Mouse (Mus musculus) hindbrain, embryonic 11.5 days (tissue): ENCODE data around the gene Rcc2. TPM values are rescaled to one million over a fixed set of nuclear protein-coding genes. Genes with fewer than 3 reads are reported as not detected.

Experiments
- ATAC-seq: fragments of 200-750 bp; cut with Nextera tagmentation; 2 replicates; pipeline ENCODE4 v1.8.0; 2017; ENCODE audit warnings: mild to moderate bottlenecking, moderate TSS enrichment, moderate library complexity; ENCODE audit not compliant: low FRiP score
- DNase-seq: peaks from one replicate; pipeline ENCODE4 v3.0.0-alpha.2; 2015; ENCODE audit warnings: low spot score
- H3K27ac ChIP-seq: fragments of 300-500 bp; sonication (generic); 2 replicates; pipeline ENCODE4 v1.5.1; 2014; ENCODE audit warnings: mild to moderate bottlenecking, low read depth, low read length
- H3K27me3 ChIP-seq: fragments of 300-500 bp; sonication (generic); 2 replicates; pipeline ENCODE4 v1.6.1; 2014; ENCODE audit warnings: mild to moderate bottlenecking, low read length, moderate library complexity, mixed read lengths; ENCODE audit not compliant: control insufficient read depth, insufficient read depth
- H3K36me3 ChIP-seq: fragments of 300-500 bp; sonication (generic); 2 replicates; pipeline ENCODE4 v1.6.1; 2014; ENCODE audit warnings: mild to moderate bottlenecking, low read length, moderate library complexity, mixed read lengths; ENCODE audit not compliant: control insufficient read depth, insufficient read depth
- H3K4me1 ChIP-seq: fragments of 300-500 bp; sonication (generic); replicated peaks from 2 replicates; pipeline ENCODE4 v1.6.1; 2014; ENCODE audit warnings: low read length, mixed read lengths; ENCODE audit not compliant: control insufficient read depth, insufficient read depth
- H3K4me2 ChIP-seq: fragments of 300-500 bp; sonication (generic); replicated peaks from 2 replicates; pipeline ENCODE4 v1.6.1; 2014; ENCODE audit warnings: mild to moderate bottlenecking, low read depth, low read length
- H3K4me3 ChIP-seq: fragments of 300-500 bp; sonication (generic); 2 replicates; pipeline ENCODE4 v1.5.1; 2014; ENCODE audit warnings: low read depth, low read length
- H3K9ac ChIP-seq: fragments of 300-500 bp; sonication (generic); 2 replicates; pipeline ENCODE4 v1.6.1; 2014; ENCODE audit warnings: low read depth, low read length
- H3K9me3 ChIP-seq: fragments of 300-500 bp; sonication (generic); 2 replicates; pipeline ENCODE4 v1.6.1; 2016; ENCODE audit warnings: low read length; ENCODE audit not compliant: control insufficient read depth
- WGBS: fragments of 180-500 bp; shearing (Covaris S2); extraction: QIAGEN DNeasy Blood & Tissue Kit; methylation state at CpG from one replicate; pipeline ENCODE4 v1.1.7; 2014; 5-methylcytosine and 5-hydroxymethylcytosine counted together
- polyA plus RNA-seq: library from polyadenylated mRNA; unstranded; fragments of >200 nt; fragmentation: Nextera tagmentation; extraction: Ambion mirVana; gene quantifications from 2 replicates; pipeline ENCODE4 v1.2.1, GENCODE M21; 2014

Rcc2 gene
- polyA plus RNA-seq, 1 experiment from 2014 or later = 44.3 TPM

DNA sequence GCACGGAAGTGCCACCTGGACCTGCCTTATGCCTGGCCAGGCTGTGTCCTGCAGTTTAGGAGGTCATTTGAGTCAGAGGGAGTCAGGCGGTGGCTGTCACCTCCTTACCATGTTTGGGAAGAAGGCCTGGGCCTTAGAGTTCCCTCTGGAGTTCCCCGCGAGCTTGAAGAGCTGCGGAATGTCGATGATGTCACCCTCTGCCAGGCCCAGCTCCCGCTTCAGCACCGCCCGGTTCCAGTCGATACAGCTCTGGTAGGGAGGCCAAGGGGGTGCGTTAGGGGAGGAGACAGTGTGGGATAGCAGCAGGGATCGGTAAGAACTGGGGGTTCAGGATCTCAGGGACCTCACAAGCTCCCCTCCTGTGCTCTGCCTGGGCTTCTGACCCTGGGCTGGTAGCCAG, 47.6 kb downstream of the Rcc2 start:
- 28% methylated on average over 12 of the region's 12 CpGs for WGBS
- Histone ChIP-seq H3K27ac (no peak overlapping the region), H3K36me3 (no peaks in the 10 kb centered on the region), H3K4me3 (no peak overlapping the region), H3K9me3 (no peaks in the 10 kb centered on the region), H3K9ac (no peak overlapping the region), H3K27me3 (no peaks in the 10 kb centered on the region; the same call in 1 of the 2 replicates), H3K4me2 (no peak overlapping the region), H3K4me1 (no peaks in the 10 kb centered on the region)
- no peak for DNase-seq
- no peak for ATAC-seq

DNA sequence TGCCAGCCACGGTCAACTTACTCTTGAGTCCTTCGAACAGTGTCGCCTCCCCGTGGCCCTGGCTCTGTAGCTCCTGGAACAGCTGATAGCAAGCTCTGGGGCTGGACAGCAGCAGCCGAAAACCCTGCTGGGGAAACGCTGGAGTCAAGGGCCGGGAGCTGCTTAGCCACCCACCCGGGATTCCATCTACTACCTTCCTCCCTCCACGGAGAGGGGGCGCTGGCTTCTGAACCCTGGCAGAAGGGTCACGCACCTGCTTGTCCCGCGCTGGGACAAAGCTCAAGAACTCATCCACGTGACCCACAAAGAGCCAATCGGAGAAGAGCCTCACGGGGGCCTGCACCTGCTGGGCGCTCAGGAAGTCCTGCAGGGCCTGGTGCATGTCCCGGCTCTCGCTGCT, 50.0 kb downstream of the Rcc2 start:
- Histone ChIP-seq H3K27me3 (no peaks in the 10 kb centered on the region; the same call in 1 of the 2 replicates), H3K4me3 (peak overlapping the region; percentile 15; the same call in 1 of the 2 replicates), H3K27ac (no peak overlapping the region), H3K4me1 (no peaks in the 10 kb centered on the region), H3K9me3 (no peaks in the 10 kb centered on the region), H3K9ac (no peak overlapping the region), H3K4me2 (peak overlapping the region; percentile 29), H3K36me3 (no peaks in the 10 kb centered on the region)
- DNase-seq = peak; percentile 48
- 6% methylated on average over 19 of the region's 19 CpGs for WGBS
- ATAC-seq = peak; percentile 17; the same call in 1 of the 2 replicates

DNA sequence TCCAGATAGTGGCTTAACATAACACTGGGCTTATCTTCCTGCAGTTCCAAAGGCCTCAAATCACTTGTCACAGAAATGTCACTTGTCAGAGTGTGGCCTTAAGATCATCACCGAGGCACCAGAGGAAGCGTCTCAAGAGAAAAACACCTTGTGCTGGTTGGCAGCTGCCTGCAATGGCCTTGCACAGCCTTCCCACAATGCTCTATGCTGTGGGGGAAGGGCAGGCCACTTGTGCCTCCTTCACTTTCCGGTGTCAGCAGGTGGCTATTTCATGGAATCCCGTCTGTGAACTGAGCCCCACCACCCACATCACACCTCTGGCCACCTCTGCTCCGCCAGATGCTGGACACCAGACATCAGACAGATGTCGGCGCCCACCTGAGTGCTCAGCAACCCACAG, 53.0 kb downstream of the Rcc2 start:
- no peak overlapping the region for H3K4me3 ChIP-seq
- no peak overlapping the region for H3K27ac ChIP-seq
- H3K36me3 ChIP-seq = no peaks in the 10 kb centered on the region
- no peaks in the 10 kb centered on the region for H3K27me3 ChIP-seq
- H3K4me1 ChIP-seq = peaks cover 4% of the 10 kb centered on the region; the same call in 1 of the 2 replicates
- no peak overlapping the region for H3K4me2 ChIP-seq
- DNase-seq (no peak), ATAC-seq (no peak)
- no peak overlapping the region for H3K9ac ChIP-seq
- no peaks in the 10 kb centered on the region for H3K9me3 ChIP-seq
- 66% methylated on average over 7 of the region's 7 CpGs for WGBS

DNA sequence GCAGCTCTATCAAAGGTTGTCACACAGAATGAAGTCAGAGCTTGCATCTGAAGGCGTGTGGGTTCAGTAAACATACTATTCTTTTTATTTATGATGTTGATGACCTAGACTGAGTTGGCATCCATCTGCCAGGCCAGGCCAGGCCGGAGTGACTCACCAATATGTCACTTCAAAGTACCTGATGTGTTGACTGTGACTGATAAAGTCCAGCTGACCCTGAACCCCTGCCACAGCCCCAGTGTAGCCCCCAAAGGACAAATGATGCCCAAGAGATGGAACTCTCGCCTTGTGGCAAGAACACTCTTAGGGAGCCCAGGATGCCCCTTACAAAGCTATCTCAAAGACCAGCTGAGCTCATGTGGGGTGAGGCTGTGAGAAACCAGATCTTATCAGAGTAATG, 55.5 kb downstream of the Rcc2 start:
- H3K4me1 ChIP-seq = peaks cover 4% of the 10 kb centered on the region; the same call in 1 of the 2 replicates
- no peak overlapping the region for H3K27ac ChIP-seq
- no peak overlapping the region for H3K4me3 ChIP-seq
- H3K27me3 ChIP-seq = no peaks in the 10 kb centered on the region
- no peak for DNase-seq
- no peak overlapping the region for H3K4me2 ChIP-seq
- H3K9me3 ChIP-seq = no peaks in the 10 kb centered on the region
- ATAC-seq = no peak
- H3K9ac ChIP-seq = no peak overlapping the region
- WGBS = 85% methylated on average over 3 of the region's 3 CpGs
- no peaks in the 10 kb centered on the region for H3K36me3 ChIP-seq

DNA sequence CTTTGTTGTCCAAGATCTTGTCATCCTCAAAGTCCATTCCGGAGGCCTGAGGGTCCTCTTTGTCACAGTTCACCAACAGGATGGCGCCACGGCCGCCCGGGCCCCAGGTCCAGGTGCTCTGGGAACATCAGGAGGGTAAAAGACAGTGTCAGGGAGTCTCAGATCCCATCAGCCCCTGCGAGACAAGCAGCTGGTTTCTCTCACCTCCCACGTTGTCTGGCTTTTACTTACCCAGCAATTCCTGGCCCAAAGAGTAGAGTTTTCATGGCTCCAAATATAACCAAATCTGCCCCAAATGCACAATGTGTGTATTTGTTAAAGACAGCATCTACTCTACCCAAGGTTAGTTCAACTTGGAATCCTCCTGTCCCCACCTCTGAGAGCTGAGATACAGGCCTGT, 61.3 kb downstream of the Rcc2 start:
- Histone ChIP-seq H3K27me3 (no peaks in the 10 kb centered on the region), H3K27ac (no peak overlapping the region), H3K4me2 (no peak overlapping the region), H3K9ac (no peak overlapping the region), H3K4me1 (peaks cover 4% of the 10 kb centered on the region; the same call in 1 of the 2 replicates), H3K4me3 (no peak overlapping the region), H3K9me3 (no peaks in the 10 kb centered on the region), H3K36me3 (no peaks in the 10 kb centered on the region)
- 92% methylated on average over 7 of the region's 7 CpGs for WGBS
- no peak for DNase-seq
- no peak for ATAC-seq

DNA sequence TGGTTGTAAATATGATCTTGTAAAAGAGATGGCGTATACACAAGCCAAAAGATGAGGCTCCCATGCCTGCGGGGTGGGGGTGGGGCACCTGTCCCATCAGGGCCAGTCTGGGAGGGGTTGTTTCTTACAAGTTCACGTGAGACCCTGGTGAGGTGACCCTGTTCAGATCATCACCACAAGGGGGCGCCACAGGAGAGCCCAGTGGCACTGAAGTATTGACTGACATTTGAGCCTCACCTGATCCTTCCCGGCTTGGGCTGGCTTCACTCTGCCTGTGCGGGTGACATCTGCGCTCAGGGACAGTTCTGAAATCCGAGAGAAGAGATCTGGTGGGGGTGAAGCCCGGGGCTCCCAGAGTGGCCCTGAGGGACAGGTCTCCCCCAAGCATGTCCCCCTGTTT, 62.8 kb downstream of the Rcc2 start:
- H3K9ac ChIP-seq = no peak overlapping the region
- no peaks in the 10 kb centered on the region for H3K9me3 ChIP-seq
- H3K27me3 ChIP-seq = no peaks in the 10 kb centered on the region
- H3K4me1 ChIP-seq = peaks cover under 1% of the 10 kb centered on the region; the same call in 1 of the 2 replicates
- WGBS = 14% methylated on average over 9 of the region's 9 CpGs
- H3K36me3 ChIP-seq = no peaks in the 10 kb centered on the region
- H3K4me2 ChIP-seq = no peak overlapping the region
- DNase-seq (peak; percentile 70), ATAC-seq (no peak)
- H3K4me3 ChIP-seq = no peak overlapping the region
- H3K27ac ChIP-seq = no peak overlapping the region

DNA sequence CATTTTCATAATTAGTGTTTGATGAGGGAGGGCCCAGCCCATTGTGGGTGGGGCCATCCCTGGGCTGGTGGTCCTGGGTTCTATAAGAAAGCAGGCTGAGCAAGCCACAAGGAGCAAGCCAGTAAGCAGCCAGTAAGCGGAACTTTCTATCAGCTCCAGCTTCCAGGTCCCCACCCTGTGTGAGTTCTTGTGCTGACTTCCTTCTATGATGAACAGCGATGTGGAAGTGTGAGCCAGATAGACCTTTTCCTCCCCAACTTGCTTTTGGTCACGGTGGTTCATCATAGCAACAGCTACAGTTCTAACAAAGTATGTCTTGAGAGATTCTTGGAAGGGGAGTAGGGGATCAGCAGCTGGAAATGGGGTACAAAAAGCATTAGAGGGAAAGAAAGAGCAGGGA, 65.6 kb downstream of the Rcc2 start:
- H3K9me3 ChIP-seq = no peaks in the 10 kb centered on the region
- DNase-seq = no peak
- WGBS = 87% methylated on average over 3 of the region's 3 CpGs
- no peak overlapping the region for H3K4me3 ChIP-seq
- H3K4me2 ChIP-seq = no peak overlapping the region
- ATAC-seq = no peak
- H3K36me3 ChIP-seq = no peaks in the 10 kb centered on the region
- peaks cover 4% of the 10 kb centered on the region; the same call in 1 of the 2 replicates for H3K4me1 ChIP-seq
- H3K27me3 ChIP-seq = no peaks in the 10 kb centered on the region
- H3K9ac ChIP-seq = no peak overlapping the region
- no peak overlapping the region for H3K27ac ChIP-seq

DNA sequence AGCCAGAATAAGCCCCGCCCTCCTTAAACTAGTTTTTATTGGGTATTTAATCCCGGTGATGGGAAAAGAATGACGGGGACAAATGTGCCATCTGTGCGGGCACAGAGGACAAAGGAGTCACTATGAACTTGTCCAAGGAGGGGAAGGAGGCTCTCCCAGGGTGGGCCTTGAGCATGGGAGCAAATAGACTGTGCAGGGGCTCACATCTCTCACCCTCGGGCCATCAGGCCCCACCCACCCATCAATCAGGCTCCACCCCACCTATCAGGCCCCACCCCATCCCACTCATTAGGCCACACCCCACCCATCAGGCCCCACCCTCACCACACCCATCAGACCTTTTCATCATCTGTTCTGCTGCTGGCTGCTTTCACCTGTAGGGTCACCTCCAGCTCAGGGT, 68.6 kb downstream of the Rcc2 start:
- DNase-seq (no peak), ATAC-seq (no peak)
- H3K36me3 ChIP-seq = no peaks in the 10 kb centered on the region
- H3K4me2 ChIP-seq = no peak overlapping the region
- H3K27ac ChIP-seq = no peak overlapping the region
- H3K9me3 ChIP-seq = no peaks in the 10 kb centered on the region
- H3K4me1 ChIP-seq = peaks cover 4% of the 10 kb centered on the region; the same call in 1 of the 2 replicates
- H3K9ac ChIP-seq = no peak overlapping the region
- H3K27me3 ChIP-seq = no peaks in the 10 kb centered on the region
- WGBS = 81% methylated on average over 5 of the region's 5 CpGs
- H3K4me3 ChIP-seq = no peak overlapping the region

DNA sequence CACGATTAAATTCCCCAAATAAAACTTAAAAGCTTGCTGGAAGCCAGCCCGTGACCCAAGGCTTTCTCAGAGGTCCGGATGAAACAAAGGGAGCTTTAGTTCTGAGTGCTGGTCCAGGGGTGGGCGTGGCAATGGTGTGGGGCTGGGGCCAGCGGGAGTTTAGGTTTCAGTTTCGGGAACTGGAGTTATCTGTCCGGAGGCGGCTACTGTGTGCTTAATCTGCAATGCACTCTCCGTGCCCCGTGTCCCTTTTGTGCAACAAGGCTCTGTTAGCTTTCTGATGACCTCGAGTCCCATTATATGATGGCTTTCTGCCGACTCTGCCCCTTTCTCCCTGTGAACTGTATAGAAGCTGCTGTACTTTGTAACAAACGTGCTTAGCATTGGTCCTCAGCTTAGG, 70.1 kb downstream of the Rcc2 start:
- Histone ChIP-seq H3K9ac (no peak overlapping the region), H3K4me1 (peaks cover 4% of the 10 kb centered on the region; the same call in 1 of the 2 replicates), H3K27ac (no peak overlapping the region), H3K27me3 (no peaks in the 10 kb centered on the region), H3K4me3 (no peak overlapping the region; the same call in 1 of the 2 replicates), H3K9me3 (no peaks in the 10 kb centered on the region), H3K4me2 (peak overlapping the region; percentile 21; the same call in 1 of the 2 replicates), H3K36me3 (no peaks in the 10 kb centered on the region)
- ATAC-seq (no peak), DNase-seq (peak; percentile 39)
- WGBS = 12% methylated on average over 13 of the region's 13 CpGs
